Mouse (Mus musculus): ENCODE measurements around the gene Sirpb1c.
"Not testable (repeated sequence)": the region's sequence is repeated elsewhere in the genome, so short reads cannot be mapped to it uniquely, and the experiment has no call there.

Sirpb1c gene

GRCm38 (mm10) chr3:15848280-15848679 is at the start of gene Sirpb1c:
Sirpb1c (minus strand) TSS chr3:15848528.
- DNase-seq (ENCODE audit: low read depth, low spot score), result not testable (repeated sequence)

- no peak for DNase-seq (ENCODE audit: low read depth, low spot score)
Observed at GRCm38 (mm10) chr3:15886380-15886779, 38.1 kb upstream of the Sirpb1c start.

GRCm38 (mm10) chr3:15855773-15856172 is 7.4 kb upstream of the Sirpb1c start:
- DNase-seq (ENCODE audit: low read depth, low spot score), result not testable (repeated sequence)

- no peak for DNase-seq (ENCODE audit: low read depth, low spot score)
Observed at GRCm38 (mm10) chr3:15849922-15850321, 1.6 kb upstream of the Sirpb1c start.

- DNase-seq (ENCODE audit: low read depth, low spot score), result no peak
Observed at GRCm38 (mm10) chr3:15847332-15848047, 838 bp downstream of the Sirpb1c start.

- not testable (repeated sequence) for DNase-seq (ENCODE audit: low read depth, low spot score)
Observed at GRCm38 (mm10) chr3:15773642-15774041, 74.7 kb downstream of the Sirpb1c start.

All from CD4-positive, CD25-positive, alpha-beta regulatory T cell, adult 2 months (primary cell).